Mouse (Mus musculus) cortical plate, adult 2 months (tissue): Measurements from ENCODE around the gene Rnase1.

Experiments
- CTCF ChIP-seq: fragments of 200-500 bp; IDR thresholded peaks from 2 replicates; pipeline ENCODE4 v1.5.1; 2011; ENCODE audit warnings: mild to moderate bottlenecking, control low read depth, low read length; ENCODE audit not compliant: insufficient read depth; ENCODE audit errors: extremely low read depth
- POLR2A ChIP-seq: fragments of 200-500 bp; IDR thresholded peaks from 2 replicates; pipeline ENCODE4 v1.6.1; 2011; ENCODE audit warnings: mild to moderate bottlenecking, low read length, control low read depth; ENCODE audit not compliant: insufficient read depth; ENCODE audit errors: extremely low read depth

- TF ChIP-seq CTCF (no peak), POLR2A (no peak)
These were observed 9.6 kb upstream of the Rnase1 start for GRCm38 (mm10) chr14:51156056-51156735.
